Mouse (Mus musculus) E14TG2a.4 (cell line): ENCODE results near the gene Gramd1b.

Source experiments
- H3K27me3 ChIP-seq: 2 replicates; pipeline ENCODE4 v1.6.1; 2014; ENCODE audit warnings: low read length, control low read depth; ENCODE audit not compliant: insufficient read depth
- H3K36me3 ChIP-seq: 2 replicates; pipeline ENCODE4 v1.6.1; 2014; ENCODE audit warnings: low read length, control low read depth; ENCODE audit not compliant: insufficient read depth
- H3K4me1 ChIP-seq: replicated peaks from 2 replicates; pipeline ENCODE4 v1.6.1; 2014; ENCODE audit warnings: low read depth, low read length, control low read depth
- H3K4me3 ChIP-seq: replicated peaks from 2 replicates; pipeline ENCODE4 v1.5.1; 2014; ENCODE audit warnings: mild to moderate bottlenecking, low read length
- H3K9me3 ChIP-seq: 2 replicates; pipeline ENCODE4 v1.6.1; 2014; ENCODE audit warnings: low read length, control low read depth
- CTCF ChIP-seq: conservative IDR thresholded peaks from 2 replicates; pipeline ENCODE4 v1.5.1; 2014; ENCODE audit warnings: low read length
- NANOG ChIP-seq: IDR thresholded peaks from 2 replicates; pipeline ENCODE4 v1.6.1; 2014; ENCODE audit warnings: borderline replicate concordance, low read length, mixed read lengths
- POU5F1 ChIP-seq: IDR thresholded peaks from 2 replicates; pipeline ENCODE4 v1.6.1; 2014; ENCODE audit warnings: low read length, borderline replicate concordance

The Gramd1b gene

GRCm38 (mm10) chr9:40438731-40439526 lies 92.3 kb downstream of the Gramd1b start:
- H3K36me3 ChIP-seq: no peaks in the 10 kb centered on the region
- TF ChIP-seq POU5F1 (no peak), NANOG (no peak), CTCF (no peak)
- no peaks in the 10 kb centered on the region for H3K27me3 ChIP-seq
- peaks cover 26% of the 10 kb centered on the region for H3K4me1 ChIP-seq
- no peak overlapping the region for H3K4me3 ChIP-seq
- H3K9me3 ChIP-seq: no peaks in the 10 kb centered on the region

- Histone ChIP-seq H3K27me3 (no peaks in the 10 kb centered on the region), H3K4me1 (peaks cover 26% of the 10 kb centered on the region), H3K36me3 (no peaks in the 10 kb centered on the region), H3K9me3 (peaks cover 3% of the 10 kb centered on the region), H3K4me3 (no peak overlapping the region)
- TF ChIP-seq POU5F1 (no peak), CTCF (no peak)
These were observed 93.3 kb downstream of the Gramd1b start for GRCm38 (mm10) chr9:40437891-40438290.

- Histone ChIP-seq H3K4me3 (no peak overlapping the region), H3K36me3 (no peaks in the 10 kb centered on the region), H3K9me3 (peaks cover 6% of the 10 kb centered on the region), H3K4me1 (peaks cover 8% of the 10 kb centered on the region), H3K27me3 (no peaks in the 10 kb centered on the region)
- TF ChIP-seq POU5F1 (no peak), NANOG (no peak), CTCF (no peak)
These were observed 97.9 kb downstream of the Gramd1b start for GRCm38 (mm10) chr9:40433286-40433685.

GRCm38 (mm10) chr9:40430969-40431368 lies 100.2 kb downstream of the Gramd1b start:
- no peaks in the 10 kb centered on the region for H3K27me3 ChIP-seq
- no peak for TF ChIP-seq NANOG
- no peak for TF ChIP-seq CTCF
- no peak for TF ChIP-seq POU5F1
- H3K36me3 ChIP-seq: no peaks in the 10 kb centered on the region
- no peak overlapping the region for H3K4me3 ChIP-seq
- peaks cover 6% of the 10 kb centered on the region for H3K9me3 ChIP-seq
- H3K4me1 ChIP-seq: no peaks in the 10 kb centered on the region

GRCm38 (mm10) chr9:40427663-40428062 lies 103.5 kb downstream of the Gramd1b start:
- no peaks in the 10 kb centered on the region for H3K4me1 ChIP-seq
- no peaks in the 10 kb centered on the region for H3K27me3 ChIP-seq
- peaks cover under 1% of the 10 kb centered on the region; the same call in 1 of the 2 replicates for H3K9me3 ChIP-seq
- no peak overlapping the region for H3K4me3 ChIP-seq
- TF ChIP-seq POU5F1 (no peak), CTCF (no peak), NANOG (no peak)
- no peaks in the 10 kb centered on the region for H3K36me3 ChIP-seq

GRCm38 (mm10) chr9:40426282-40426964 lies 104.8 kb downstream of the Gramd1b start:
- Histone ChIP-seq H3K27me3 (no peaks in the 10 kb centered on the region), H3K4me3 (no peak overlapping the region), H3K9me3 (no peaks in the 10 kb centered on the region), H3K4me1 (no peaks in the 10 kb centered on the region), H3K36me3 (no peaks in the 10 kb centered on the region)
- TF ChIP-seq CTCF (no peak), POU5F1 (no peak), NANOG (no peak)

GRCm38 (mm10) chr9:40424874-40425273 lies 106.3 kb downstream of the Gramd1b start:
- Histone ChIP-seq H3K4me3 (no peak overlapping the region), H3K4me1 (no peaks in the 10 kb centered on the region), H3K27me3 (no peaks in the 10 kb centered on the region), H3K36me3 (no peaks in the 10 kb centered on the region), H3K9me3 (peaks cover 9% of the 10 kb centered on the region; the same call in 1 of the 2 replicates)
- TF ChIP-seq POU5F1 (no peak), NANOG (no peak), CTCF (no peak)

- H3K36me3 ChIP-seq: no peaks in the 10 kb centered on the region
- H3K27me3 ChIP-seq: no peaks in the 10 kb centered on the region
- H3K4me3 ChIP-seq: no peak overlapping the region
- H3K4me1 ChIP-seq: peaks cover 8% of the 10 kb centered on the region
- no peak for TF ChIP-seq CTCF
- TF ChIP-seq NANOG: no peak
- TF ChIP-seq POU5F1: no peak
- H3K9me3 ChIP-seq: peaks cover 10% of the 10 kb centered on the region; the same call in 1 of the 2 replicates
These were observed 107.7 kb downstream of the Gramd1b start for GRCm38 (mm10) chr9:40423427-40423867.
